Mouse (Mus musculus) midbrain, postnatal 0 days (tissue): ENCODE data around the gene Rpl21. TPM values are rescaled to one million over a fixed set of nuclear protein-coding genes. Genes with fewer than 3 reads are reported as not detected.

ENCODE experiments used
- ATAC-seq: fragments of 200-750 bp; cut with Nextera tagmentation; 2 replicates; pipeline ENCODE4 v1.8.0; 2017; ENCODE audit warnings: moderate number of reproducible peaks, mild to moderate bottlenecking, moderate TSS enrichment, moderate library complexity; ENCODE audit not compliant: low FRiP score
- DNase-seq: peaks from one replicate; pipeline ENCODE4 v3.0.0-alpha.2; 2015; ENCODE audit warnings: low spot score
- H3K27ac ChIP-seq: fragments of 300-500 bp; sonication (generic); 2 replicates; pipeline ENCODE4 v1.5.1; 2014; ENCODE audit warnings: low read depth, mild to moderate bottlenecking, low read length, mixed read lengths
- H3K27me3 ChIP-seq: fragments of 300-500 bp; sonication (generic); 2 replicates; pipeline ENCODE4 v1.6.1; 2014; ENCODE audit warnings: low read length, control low read depth, mixed read lengths; ENCODE audit not compliant: insufficient read depth
- H3K36me3 ChIP-seq: fragments of 300-500 bp; sonication (generic); 2 replicates; pipeline ENCODE4 v1.6.1; 2014; ENCODE audit warnings: low read length, control low read depth, mixed read lengths; ENCODE audit not compliant: insufficient read depth
- H3K4me1 ChIP-seq: fragments of 300-500 bp; sonication (generic); 2 replicates; pipeline ENCODE4 v1.6.1; 2014; ENCODE audit warnings: mild to moderate bottlenecking, control low read depth, antibody characterized with exemption, low read length, mixed read lengths; ENCODE audit not compliant: insufficient read depth
- H3K4me2 ChIP-seq: fragments of 300-500 bp; sonication (generic); 2 replicates; pipeline ENCODE4 v1.6.1; 2014; ENCODE audit warnings: low read depth, mild to moderate bottlenecking, low read length, mixed read lengths; ENCODE audit not compliant: poor library complexity, severe bottlenecking
- H3K4me3 ChIP-seq: fragments of 300-500 bp; sonication (generic); 2 replicates; pipeline ENCODE4 v1.5.1; 2014; ENCODE audit warnings: low read depth, mild to moderate bottlenecking, low read length, moderate library complexity
- H3K9ac ChIP-seq: fragments of 300-500 bp; sonication (generic); replicated peaks from 2 replicates; pipeline ENCODE4 v1.6.1; 2014; ENCODE audit warnings: mild to moderate bottlenecking, low read length, moderate library complexity, mixed read lengths; ENCODE audit not compliant: poor library complexity, severe bottlenecking
- H3K9me3 ChIP-seq: fragments of 300-500 bp; sonication (generic); 2 replicates; pipeline ENCODE4 v1.6.1; 2016; ENCODE audit warnings: low read length, control low read depth
- CTCF ChIP-seq: IDR thresholded peaks from 2 replicates; pipeline ENCODE4 v1.5.1; 2016; ENCODE audit warnings: antibody characterized with exemption, mild to moderate bottlenecking
- WGBS: fragments of 180-500 bp; shearing (Covaris S2); extraction: QIAGEN DNeasy Blood & Tissue Kit; methylation state at CpG from one replicate; pipeline ENCODE4 v1.1.7; 2014; 5-methylcytosine and 5-hydroxymethylcytosine counted together
- polyA plus RNA-seq: library from polyadenylated mRNA; unstranded; fragments of >200 nt; fragmentation: Nextera tagmentation; extraction: Ambion mirVana; gene quantifications from 2 replicates; pipeline ENCODE4 v1.2.1, GENCODE M21; 2015
- total RNA-seq: library from RNA; depleted of rRNA; stranded (reverse); fragments of >200 nt; gene quantifications from 2 replicates; pipeline ENCODE4 v1.2.3, GENCODE M21; 2014; rRNA removed

Rpl21 gene
- 217 and 224 TPM in 2 replicates for total RNA-seq
- 328 and 334 TPM in 2 replicates for polyA plus RNA-seq

DNA sequence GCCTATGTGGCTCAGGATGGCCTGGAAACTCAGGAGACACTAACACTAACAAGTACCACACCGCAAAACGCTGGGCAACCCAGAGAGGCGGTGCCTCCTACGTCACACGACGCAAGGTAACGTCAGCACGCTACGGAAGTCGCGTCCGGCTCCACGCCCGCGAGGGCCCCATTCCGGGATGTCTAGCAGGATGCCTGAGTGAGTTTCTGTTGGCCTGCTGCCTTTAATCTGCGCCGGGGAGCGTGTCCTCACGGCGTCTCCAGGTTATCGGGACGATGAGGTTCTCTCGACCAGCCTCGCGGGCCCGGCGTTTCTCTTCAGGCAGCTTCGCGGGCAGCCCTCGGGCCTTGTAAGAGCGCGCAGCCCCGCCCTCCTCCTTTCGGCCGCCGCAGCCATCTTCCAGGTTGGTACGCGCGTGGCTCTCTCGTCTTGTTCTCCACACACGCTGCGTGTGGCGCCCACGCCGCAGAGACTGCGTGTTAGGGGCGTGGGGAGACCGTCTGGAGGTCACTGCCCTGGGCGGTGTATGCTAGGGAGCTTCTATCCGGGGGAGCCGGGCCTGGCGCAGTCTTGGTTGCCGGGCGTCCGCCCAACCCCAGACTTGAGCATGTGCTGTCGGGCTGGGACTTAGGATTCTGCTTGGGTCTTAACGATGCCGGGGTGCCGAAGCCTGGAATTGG lies at the start of gene Rpl21:
Gene Rpl21, plus strand, starts transcription at position 122 of the 680 bp plus-strand sequence.
- peaks cover 5% of the 10 kb centered on the region; the same call in 1 of the 2 replicates for H3K4me1 ChIP-seq
- peak within 1 kb of the TSS; percentile 90 for H3K4me3 ChIP-seq
- H3K27me3 ChIP-seq: no peaks in the 10 kb centered on the region
- WGBS: under 1% methylated on average over 58 of the region's 60 CpGs
- peaks cover 20% of the 10 kb centered on the region for H3K36me3 ChIP-seq
- H3K4me2 ChIP-seq: peak within 1 kb of the TSS; percentile 69
- peak; percentile 96 for DNase-seq
- no peak for TF ChIP-seq CTCF
- peak; percentile 98 for ATAC-seq
- peak within 1 kb of the TSS; percentile 91 for H3K27ac ChIP-seq
- no peaks in the 10 kb centered on the region for H3K9me3 ChIP-seq
- H3K9ac ChIP-seq: peak within 1 kb of the TSS; percentile 91

DNA sequence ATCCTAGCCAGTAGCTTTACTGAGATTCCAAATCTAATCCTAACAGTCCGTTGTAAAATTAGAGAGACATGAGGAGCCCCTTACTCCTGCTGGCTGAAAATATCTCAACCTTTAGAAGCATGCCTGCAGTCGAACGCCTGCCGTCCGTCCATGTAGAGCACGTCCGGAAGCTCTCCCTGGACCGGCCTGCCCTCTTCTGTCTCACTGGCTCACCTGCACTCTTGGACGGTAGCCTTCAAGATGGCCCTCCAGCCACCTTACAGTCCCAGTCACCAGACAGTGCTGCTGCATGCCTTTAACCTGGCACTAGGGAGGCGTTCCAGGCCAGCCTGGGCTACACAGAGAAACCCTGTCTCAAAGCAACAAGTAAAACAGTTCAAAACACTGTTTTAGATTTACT lies 49.4 kb upstream of the Rpl21 start:
- no peaks in the 10 kb centered on the region for H3K9me3 ChIP-seq
- ATAC-seq (no peak), DNase-seq (no peak)
- H3K4me1 ChIP-seq: no peaks in the 10 kb centered on the region
- no peaks in the 10 kb centered on the region for H3K27me3 ChIP-seq
- H3K27ac ChIP-seq: no peak overlapping the region
- no peak overlapping the region for H3K4me2 ChIP-seq
- no peak for TF ChIP-seq CTCF
- WGBS: 89% methylated on average over 10 of the region's 10 CpGs
- 0 out of 2 replicates have a peak, but pooled peaks cover 3% of the 10 kb centered on the region for H3K36me3 ChIP-seq
- no peak overlapping the region for H3K9ac ChIP-seq
- no peak overlapping the region for H3K4me3 ChIP-seq

DNA sequence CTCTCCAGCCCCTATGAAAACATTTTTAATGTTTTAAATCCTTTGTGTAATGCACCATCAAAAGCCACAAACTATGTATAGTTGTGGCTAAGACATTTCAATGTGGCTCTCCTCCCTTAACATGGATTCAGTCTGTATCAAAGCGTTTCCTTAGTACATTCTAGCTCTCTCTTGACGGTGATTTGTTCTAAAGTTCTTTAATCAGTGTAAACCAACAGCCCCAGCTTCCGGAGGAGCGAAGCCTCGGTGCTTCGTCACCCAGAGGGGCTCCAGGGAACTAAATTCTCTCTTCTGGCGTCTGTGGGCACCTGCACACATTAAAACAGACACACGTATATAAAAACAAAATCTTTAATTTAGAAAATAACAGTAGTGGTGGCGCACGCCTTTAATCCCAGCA lies 48.8 kb upstream of the Rpl21 start:
- ATAC-seq (no peak), DNase-seq (no peak)
- Histone ChIP-seq H3K36me3 (0 out of 2 replicates have a peak, but pooled peaks cover 3% of the 10 kb centered on the region), H3K4me3 (no peak overlapping the region), H3K27ac (no peak overlapping the region), H3K9me3 (no peaks in the 10 kb centered on the region), H3K4me1 (no peaks in the 10 kb centered on the region), H3K9ac (no peak overlapping the region), H3K27me3 (no peaks in the 10 kb centered on the region), H3K4me2 (no peak overlapping the region)
- no peak for TF ChIP-seq CTCF
- WGBS: 94% methylated on average over 10 of the region's 10 CpGs

DNA sequence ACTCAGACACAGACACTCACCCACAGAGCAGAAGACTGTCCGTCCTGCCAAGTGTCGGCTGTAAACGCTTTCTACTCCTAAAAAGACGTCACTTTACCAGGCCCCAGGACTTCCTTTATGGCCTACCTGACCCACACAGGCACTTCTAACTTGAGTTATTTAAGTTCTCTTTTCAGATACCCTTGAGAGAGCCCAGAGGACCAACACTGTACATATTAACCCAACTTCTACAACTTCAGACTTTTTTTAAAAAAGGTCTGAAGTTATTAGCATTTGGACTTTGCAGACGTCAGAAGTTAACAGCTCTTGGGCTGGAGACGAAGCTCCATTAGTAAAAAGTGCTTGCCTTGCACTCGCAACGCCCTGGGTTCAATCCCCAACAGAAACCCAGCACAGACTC lies 46.6 kb upstream of the Rpl21 start:
- Histone ChIP-seq H3K27ac (no peak overlapping the region), H3K4me3 (no peak overlapping the region), H3K36me3 (0 out of 2 replicates have a peak, but pooled peaks cover 3% of the 10 kb centered on the region), H3K27me3 (no peaks in the 10 kb centered on the region), H3K4me1 (peaks cover 1% of the 10 kb centered on the region; the same call in 1 of the 2 replicates), H3K4me2 (no peak overlapping the region), H3K9ac (no peak overlapping the region), H3K9me3 (no peaks in the 10 kb centered on the region)
- no peak for TF ChIP-seq CTCF
- ATAC-seq (no peak), DNase-seq (no peak)
- 85% methylated on average over 8 of the region's 8 CpGs for WGBS

DNA sequence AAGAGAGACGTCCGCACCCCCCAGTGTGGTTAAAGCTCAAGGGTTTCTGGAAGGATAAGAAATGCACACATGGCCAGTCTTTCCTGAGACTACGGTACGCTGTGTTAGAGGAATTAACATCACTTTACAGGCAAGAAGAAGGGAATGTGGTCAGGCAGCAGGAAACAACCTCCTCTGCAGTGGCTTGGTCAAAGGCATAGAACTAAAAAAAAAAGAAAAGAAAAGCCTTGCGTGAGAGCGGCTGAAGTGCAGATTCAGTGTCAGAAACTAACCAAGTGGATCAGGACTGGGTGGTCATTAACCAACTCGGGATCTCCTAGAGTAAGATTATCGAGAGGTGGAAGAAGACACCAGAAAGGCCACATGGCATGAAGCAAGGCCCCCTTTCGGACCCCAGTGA lies 43.3 kb upstream of the Rpl21 start:
- no peaks in the 10 kb centered on the region for H3K36me3 ChIP-seq
- WGBS: 62% methylated on average over 9 of the region's 9 CpGs
- ATAC-seq: no peak
- H3K9me3 ChIP-seq: no peaks in the 10 kb centered on the region
- no peak overlapping the region for H3K4me3 ChIP-seq
- no peak for DNase-seq
- H3K27ac ChIP-seq: no peak overlapping the region
- H3K9ac ChIP-seq: no peak overlapping the region
- H3K27me3 ChIP-seq: no peaks in the 10 kb centered on the region
- TF ChIP-seq CTCF: no peak
- H3K4me2 ChIP-seq: no peak overlapping the region
- peaks cover 10% of the 10 kb centered on the region; the same call in 1 of the 2 replicates for H3K4me1 ChIP-seq

DNA sequence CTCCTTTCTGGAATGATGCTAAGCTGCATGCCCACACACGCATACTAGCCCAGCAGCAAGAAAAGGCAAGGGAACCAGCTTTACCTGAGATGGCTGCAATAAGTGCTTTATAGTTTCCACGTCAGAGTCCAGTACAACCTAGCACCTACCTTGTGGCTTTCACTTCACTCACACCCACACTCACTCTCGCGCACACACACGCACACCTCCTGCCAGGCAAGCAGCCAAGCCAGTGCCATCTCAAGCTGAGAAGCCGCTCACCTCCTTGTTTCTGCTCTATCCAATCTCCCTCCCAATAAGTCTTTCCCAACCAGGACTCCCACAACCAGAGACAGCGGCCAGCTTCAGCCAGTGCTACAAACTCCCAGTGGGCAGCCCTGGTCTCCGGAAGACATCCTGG lies 41.7 kb upstream of the Rpl21 start:
- Histone ChIP-seq H3K36me3 (no peaks in the 10 kb centered on the region), H3K9me3 (no peaks in the 10 kb centered on the region), H3K27me3 (no peaks in the 10 kb centered on the region), H3K4me2 (no peak overlapping the region), H3K4me3 (no peak overlapping the region), H3K4me1 (peaks cover 10% of the 10 kb centered on the region; the same call in 1 of the 2 replicates), H3K9ac (no peak overlapping the region; the same call in 1 of the 2 replicates), H3K27ac (no peak overlapping the region)
- WGBS: 72% methylated on average over 8 of the region's 8 CpGs
- no peak for DNase-seq
- TF ChIP-seq CTCF: no peak
- no peak for ATAC-seq
